Mouse (Mus musculus) c-Kit-positive CD71-negative TER-119-negative erythroid progenitor cells, embryonic 14.5 days (primary cell): ENCODE results near the gene Olfr23.
"Not testable (repeated sequence)": the region's sequence is repeated elsewhere in the genome, so short reads cannot be mapped to it uniquely, and the experiment has no call there.

Experiments used
- DNase-seq: peaks from one replicate; pipeline ENCODE4 v3.0.0-alpha.2; 2013; ENCODE audit warnings: low read depth

Olfr23 gene

GRCm38 (mm10) chr11:73936377-73936776 lies at the start of gene Olfr23:
Gene Olfr23 (plus strand): TSS chr11:73936677.
- no peak for DNase-seq

GRCm38 (mm10) chr11:73890671-73891070 lies 45.8 kb upstream of the Olfr23 start, which contains the start of gene Olfr394:
Gene Olfr394 (minus strand): TSS chr11:73890771.
- DNase-seq: no peak

GRCm38 (mm10) chr11:73909199-73909598 lies 27.3 kb upstream of the Olfr23 start, which contains the start of gene Olfr395:
Gene Olfr395 (minus strand): TSS chr11:73909299.
- not testable (repeated sequence) for DNase-seq

GRCm38 (mm10) chr11:73960517-73960916 lies 24.0 kb downstream of the Olfr23 start, which contains the start of gene Olfr397:
Gene Olfr397 (plus strand): TSS chr11:73960817.
- DNase-seq: no peak

GRCm38 (mm10) chr11:73990307-73990706 lies 53.8 kb downstream of the Olfr23 start, which contains the start of gene Olfr398:
Gene Olfr398 (minus strand): TSS chr11:73990407.
- no peak for DNase-seq
